Mouse (Mus musculus): ENCODE results near the gene Gm15097. TPM values are rescaled to one million over a fixed set of nuclear protein-coding genes. Genes with fewer than 3 reads are reported as not detected.
"Not testable (repeated sequence)": the region's sequence is repeated elsewhere in the genome, so short reads cannot be mapped to it uniquely, and the experiment has no call there.

The Gm15097 gene
- 0.18 and 0.21 TPM in 2 replicates for total RNA-seq (2012; rRNA removed)

DNA sequence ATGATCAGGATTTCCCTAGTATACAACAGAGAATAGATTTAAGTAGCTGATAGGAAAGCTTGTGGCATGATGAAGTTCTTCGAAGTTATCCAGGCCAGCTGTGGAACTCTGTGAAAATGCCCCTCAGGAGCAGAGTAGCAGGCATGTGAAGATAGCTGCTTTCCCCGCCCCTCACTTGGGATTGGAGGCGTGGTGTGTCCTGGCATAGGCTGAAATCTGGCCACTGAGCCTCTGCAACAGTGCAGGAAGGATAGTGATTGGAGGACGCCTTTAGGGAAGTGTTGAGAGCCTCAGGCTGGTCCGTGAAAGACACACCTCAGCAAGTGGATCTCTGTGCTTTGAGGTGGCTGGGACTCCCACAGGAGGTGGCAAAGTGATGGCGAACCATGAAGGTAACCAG lies at the start of gene Gm15097:
Gene Gm15097, plus strand, starts transcription at position 301 of the 400 bp plus-strand sequence.
- H3K4me3 ChIP-seq (ENCODE audit: insufficient read depth in 1 of 2, low read depth in 1 of 2, low read length in 2 of 2, poor library complexity in 1 of 2, severe bottlenecking in 1 of 2); H3K9ac ChIP-seq (ENCODE audit: insufficient read depth, low read depth, low read length, poor library complexity, severe bottlenecking); DNase-seq (ENCODE audit: low read depth, low spot score); H3K27ac ChIP-seq (ENCODE audit: insufficient read depth, low read depth, low read length, poor library complexity, severe bottlenecking); in situ Hi-C loops (cut with MboI; ENCODE audit: low sequenced_read_pairs in 2 of 2, unreplicated experiment in 2 of 2); H3K4me1 ChIP-seq (ENCODE audit: control insufficient read depth in 2 of 2, insufficient read depth in 2 of 2, low read length in 2 of 2, poor library complexity in 1 of 2); H3K36me3 ChIP-seq (ENCODE audit: control insufficient read depth, insufficient read depth, low read length, poor library complexity, severe bottlenecking); H3K9me3 ChIP-seq (ENCODE audit: control insufficient read depth, insufficient read depth, low read depth, low read length): not testable (repeated sequence)

DNA sequence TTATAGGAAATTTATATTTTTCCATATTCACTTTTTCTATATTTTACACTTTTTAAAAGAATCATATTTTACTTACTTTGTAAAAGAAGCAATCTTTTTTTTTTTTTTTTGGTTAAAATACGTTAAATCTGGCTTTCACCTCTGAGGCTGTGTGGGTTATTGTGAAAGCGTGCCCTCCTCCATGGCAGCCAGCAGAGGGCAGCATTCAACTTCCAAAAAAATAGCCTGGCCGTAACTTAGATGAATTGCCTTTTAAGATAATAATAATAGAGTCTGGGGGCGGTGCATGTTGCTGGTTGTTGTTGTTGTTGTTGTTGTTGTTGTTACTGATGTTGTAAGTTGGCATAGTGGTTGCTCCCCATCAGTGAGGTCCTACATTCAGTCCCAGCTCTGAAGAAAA lies 21.4 kb upstream of the Gm15097 start:
- H3K36me3 ChIP-seq (ENCODE audit: control insufficient read depth, insufficient read depth, low read length, poor library complexity, severe bottlenecking); H3K4me3 ChIP-seq (ENCODE audit: insufficient read depth in 1 of 2, low read depth in 1 of 2, low read length in 2 of 2, poor library complexity in 1 of 2, severe bottlenecking in 1 of 2); H3K9me3 ChIP-seq (ENCODE audit: control insufficient read depth, insufficient read depth, low read depth, low read length); in situ Hi-C loops (cut with MboI; ENCODE audit: low sequenced_read_pairs in 2 of 2, unreplicated experiment in 2 of 2); H3K4me1 ChIP-seq (ENCODE audit: control insufficient read depth in 2 of 2, insufficient read depth in 2 of 2, low read length in 2 of 2, poor library complexity in 1 of 2); H3K27ac ChIP-seq (ENCODE audit: insufficient read depth, low read depth, low read length, poor library complexity, severe bottlenecking); DNase-seq (ENCODE audit: low read depth, low spot score); H3K9ac ChIP-seq (ENCODE audit: insufficient read depth, low read depth, low read length, poor library complexity, severe bottlenecking): not testable (repeated sequence)

GRCm38 (mm10) chrX:149811178-149811577 lies 26.9 kb downstream of the Gm15097 start:
- H3K9me3 ChIP-seq (ENCODE audit: control insufficient read depth, insufficient read depth, low read depth, low read length); in situ Hi-C loops (cut with MboI; ENCODE audit: low sequenced_read_pairs in 2 of 2, unreplicated experiment in 2 of 2): not testable (repeated sequence)

More at GRCm38 (mm10) chrX:149811178-149811577, 26.9 kb downstream of the Gm15097 start:
- DNase-seq (ENCODE audit: low read depth, low spot score); H3K36me3 ChIP-seq (ENCODE audit: control insufficient read depth, insufficient read depth, low read length, poor library complexity, severe bottlenecking); H3K9ac ChIP-seq (ENCODE audit: insufficient read depth, low read depth, low read length, poor library complexity, severe bottlenecking); H3K4me1 ChIP-seq (ENCODE audit: control insufficient read depth in 2 of 2, insufficient read depth in 2 of 2, low read length in 2 of 2, poor library complexity in 1 of 2); H3K27ac ChIP-seq (ENCODE audit: insufficient read depth, low read depth, low read length, poor library complexity, severe bottlenecking); H3K4me3 ChIP-seq (ENCODE audit: insufficient read depth in 1 of 2, low read depth in 1 of 2, low read length in 2 of 2, poor library complexity in 1 of 2, severe bottlenecking in 1 of 2): not testable (repeated sequence)

Other genes starting within 250 kb of the Gm15097 start
- 0.16 TPM in 1 of 2 replicates, not detected in the other for gene Gm10439, start 189.9 kb upstream of the Gm15097 start, total RNA-seq (2012; rRNA removed)
- gene Gm15091, start 157.2 kb downstream of the Gm15097 start, total RNA-seq (2012; rRNA removed), result 0.18 and 0.63 TPM in 2 replicates